Mouse (Mus musculus) kidney, postnatal 4 days (tissue): ENCODE measurements at regions not wholly inside any gene's neighbourhood (a gene's known extent, or its start where the extent isn't known, plus 50 kb on each side); places are given as distances from the start of the nearest gene placed in this dataset.

Experiments
- DNase-seq, 2 experiments: peaks; one replicate each; pipeline ENCODE4 v3.0.0; 2021; ENCODE audit warnings: mixed read lengths in 2 of 2

DNA sequence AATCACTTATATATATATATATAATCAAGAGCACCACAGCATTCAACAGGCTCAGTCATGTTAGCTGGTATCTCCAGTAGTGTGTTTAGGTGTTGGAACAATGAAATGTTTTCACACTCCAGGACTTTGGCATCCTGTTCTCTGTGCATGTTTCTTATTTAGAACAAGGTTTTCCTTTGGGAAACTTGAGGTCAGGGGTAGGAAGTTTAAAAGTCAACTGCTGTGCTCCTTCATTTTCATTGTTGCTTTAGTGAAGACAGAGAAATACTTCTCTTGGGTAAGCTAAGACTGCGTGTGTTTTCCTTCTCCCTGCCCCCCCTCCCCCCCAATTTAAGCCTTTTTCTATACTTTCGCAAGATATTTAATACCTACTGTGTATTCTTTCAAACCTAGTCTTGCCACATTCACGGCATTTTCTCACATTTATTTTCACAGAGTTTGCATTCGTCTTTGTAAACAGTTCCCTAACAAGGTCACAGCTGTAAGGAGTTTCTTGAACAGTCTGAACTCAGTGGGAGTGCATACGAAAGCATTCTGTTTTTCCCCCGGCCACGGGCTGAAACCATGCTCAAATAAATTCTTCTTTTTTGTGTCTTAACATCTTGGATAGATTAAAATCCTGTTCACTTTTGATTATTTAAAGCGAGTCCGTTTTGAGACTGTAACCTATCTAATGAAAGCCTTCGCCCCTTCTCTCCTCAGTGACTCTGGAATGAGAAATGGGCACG is 279.2 kb downstream of the Col12a1 start:
- peak in 1 of 2 experiments; percentile 25 for DNase-seq

DNA sequence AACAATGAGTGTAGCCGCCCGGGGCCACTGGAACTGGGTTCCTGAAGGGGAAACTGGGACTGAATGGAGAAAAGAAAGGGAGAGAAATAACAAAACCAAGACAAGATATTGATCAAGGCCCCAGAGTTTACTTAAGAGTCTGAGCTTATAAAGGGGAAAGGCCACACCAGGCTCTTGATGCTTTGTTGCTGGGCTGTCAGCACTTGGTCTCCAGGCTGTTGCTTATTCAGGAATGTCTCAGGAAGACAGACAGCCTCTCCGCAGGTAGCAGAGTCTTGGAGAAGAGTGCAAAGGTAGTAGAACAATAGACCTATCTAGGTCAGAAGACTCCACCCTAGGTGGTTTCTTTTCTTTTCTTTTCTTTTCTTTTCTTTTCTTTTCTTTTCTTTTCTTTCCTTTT is 263.4 kb downstream of the Col12a1 start:
- DNase-seq: no peak

DNA sequence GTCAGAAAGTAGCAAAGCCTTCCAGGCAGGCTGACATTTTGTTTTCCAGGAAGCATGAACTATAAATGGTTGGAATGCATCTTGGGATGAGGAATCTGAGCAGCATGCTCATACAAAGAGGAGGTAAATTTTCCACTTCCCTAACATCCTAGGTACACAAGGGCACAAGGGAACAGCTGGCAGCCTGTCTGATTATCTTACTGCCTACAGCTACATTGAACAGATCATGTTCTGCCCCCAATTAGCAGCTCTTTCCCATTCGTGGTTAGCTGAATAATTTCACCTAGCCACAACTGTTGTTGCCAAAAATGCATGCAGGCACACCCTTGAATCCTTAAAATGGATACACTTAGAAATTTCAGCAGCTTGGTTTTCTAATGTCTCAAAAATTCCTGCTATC is 239.5 kb downstream of the Col12a1 start:
- no peak for DNase-seq

DNA sequence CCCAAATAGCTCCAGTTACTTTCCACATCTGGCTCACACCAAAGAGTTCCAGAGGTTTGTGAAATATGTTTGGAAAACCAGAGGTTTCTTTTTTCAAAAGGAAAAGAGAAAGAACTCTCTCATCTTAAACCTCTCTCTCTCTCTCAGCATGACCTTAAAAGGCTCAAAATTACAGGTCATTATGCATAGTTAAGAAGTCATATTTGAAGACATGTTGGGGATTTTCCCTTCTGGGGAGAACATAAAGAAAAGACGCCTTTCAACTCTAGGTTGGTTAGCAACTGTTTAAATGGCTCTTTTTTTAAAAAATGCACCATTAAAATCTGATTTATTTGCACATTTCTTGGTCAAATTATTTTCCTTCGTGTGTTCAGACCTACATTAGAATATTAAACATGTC is 218.4 kb downstream of the Col12a1 start:
- DNase-seq: no peak

DNA sequence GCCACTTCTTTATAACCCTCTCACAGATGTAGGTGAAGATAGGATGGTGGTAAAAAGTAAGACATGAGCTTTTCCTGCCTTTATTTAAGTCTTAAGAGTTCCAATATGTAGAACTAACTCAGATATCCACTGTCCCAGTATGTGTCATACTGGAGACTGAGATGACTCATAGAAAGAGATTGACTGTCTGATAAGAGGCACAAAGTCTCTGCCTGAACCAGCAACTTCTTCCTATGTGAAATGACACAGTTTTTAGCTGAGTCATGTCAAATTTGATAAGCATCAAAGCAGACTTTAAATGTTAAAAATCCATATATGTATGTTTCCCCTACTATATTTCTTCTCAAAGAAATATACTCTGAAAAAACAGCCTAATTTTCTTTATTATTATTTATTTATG is 216.6 kb downstream of the Col12a1 start:
- no peak for DNase-seq

DNA sequence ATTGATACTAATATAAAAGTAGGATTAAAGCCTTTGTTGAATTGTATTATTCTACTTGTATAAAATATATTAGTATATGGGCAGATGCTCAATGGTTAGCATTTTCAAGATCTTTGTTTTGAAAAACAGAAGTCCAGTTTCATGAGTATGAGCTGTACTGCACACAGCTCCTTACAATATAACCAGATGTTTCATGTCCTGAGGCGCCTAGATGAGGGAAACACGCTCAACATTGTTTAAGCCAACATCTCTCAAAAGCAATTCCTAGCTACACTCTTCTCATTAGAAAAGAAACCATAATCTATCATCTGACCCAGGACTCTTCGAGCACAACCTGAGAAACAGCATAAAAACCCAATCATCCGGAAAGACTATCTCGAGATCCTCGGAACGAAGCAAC is 202.2 kb downstream of the Col12a1 start:
- DNase-seq: no peak

DNA sequence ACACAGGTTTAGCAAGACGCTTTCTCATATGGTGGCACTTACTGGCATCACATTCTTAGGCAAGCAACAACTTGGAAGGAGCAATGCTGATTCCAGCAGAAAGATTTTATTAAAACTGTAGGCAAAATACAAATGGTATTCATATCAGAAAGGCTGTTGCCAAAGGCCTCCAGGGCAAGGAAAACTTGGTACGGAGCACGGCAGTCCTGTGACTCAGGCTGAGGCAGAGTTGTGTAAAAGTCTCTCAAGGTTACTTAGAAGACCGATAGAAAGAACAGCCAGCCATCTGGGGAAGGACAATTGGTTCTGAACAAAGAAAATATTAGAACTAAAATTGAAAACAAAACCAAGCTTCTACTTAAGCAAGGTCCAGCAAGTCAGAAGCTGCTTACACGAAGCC is 201.2 kb downstream of the Col12a1 start:
- no peak for DNase-seq

DNA sequence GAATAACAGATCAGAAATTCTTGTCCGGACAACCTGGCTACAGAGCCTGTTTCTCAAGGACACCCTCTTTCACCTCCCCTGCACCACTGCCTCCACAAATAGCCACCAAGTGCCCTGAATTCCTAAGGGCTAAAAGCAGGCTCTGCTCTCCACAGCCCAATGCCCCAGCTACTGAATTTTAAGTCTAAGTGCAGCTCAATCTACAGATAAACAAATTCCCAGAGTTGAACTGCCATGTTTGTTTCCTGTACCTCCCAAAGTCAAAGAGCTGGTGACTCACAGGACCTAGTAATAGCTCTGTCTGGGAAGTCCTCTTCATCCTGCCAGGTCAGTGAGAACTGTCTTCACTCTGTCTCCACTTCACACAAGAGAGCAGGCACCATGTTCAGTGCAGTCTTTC is 200.0 kb downstream of the Col12a1 start:
- peak in 1 of 2 experiments; percentile 4 for DNase-seq

DNA sequence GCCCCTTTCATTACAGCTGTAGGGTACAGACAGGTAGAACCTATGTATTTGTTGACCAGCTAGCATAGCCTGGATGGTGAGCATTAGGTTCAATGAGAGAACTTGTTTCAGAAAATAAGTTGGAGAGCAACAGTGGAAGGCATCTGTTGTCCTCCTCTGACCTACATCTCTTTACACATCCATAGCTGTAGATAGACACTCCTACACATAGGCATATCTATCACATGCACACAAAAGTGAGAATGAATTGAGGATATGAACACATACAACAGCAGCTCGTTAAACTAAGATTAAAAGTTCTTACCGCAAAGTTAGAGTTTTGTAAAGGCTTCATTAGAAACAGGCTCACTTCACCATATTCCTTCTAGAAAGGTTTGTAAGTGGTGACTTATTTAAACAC is 198.1 kb downstream of the Col12a1 start:
- no peak for DNase-seq

DNA sequence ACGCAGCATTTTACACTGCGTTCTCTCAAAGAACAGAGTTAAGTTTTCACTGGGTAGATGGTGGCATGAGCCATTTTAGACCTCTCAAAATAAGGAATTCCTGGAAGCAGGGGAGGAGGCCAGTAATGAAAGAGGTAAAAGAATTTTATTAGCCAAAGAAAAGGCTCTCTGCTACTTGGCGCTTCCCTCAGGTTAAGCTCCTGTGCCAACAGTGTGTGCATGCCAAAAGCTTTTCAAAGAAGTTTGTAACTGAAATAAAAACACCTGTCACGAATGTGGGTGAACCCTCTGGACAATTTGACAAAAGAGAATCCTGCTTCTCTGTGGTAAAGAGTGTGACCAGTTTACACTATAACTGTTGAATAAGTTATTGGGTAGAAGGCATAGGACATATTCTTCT is 195.6 kb downstream of the Col12a1 start:
- no peak for DNase-seq

DNA sequence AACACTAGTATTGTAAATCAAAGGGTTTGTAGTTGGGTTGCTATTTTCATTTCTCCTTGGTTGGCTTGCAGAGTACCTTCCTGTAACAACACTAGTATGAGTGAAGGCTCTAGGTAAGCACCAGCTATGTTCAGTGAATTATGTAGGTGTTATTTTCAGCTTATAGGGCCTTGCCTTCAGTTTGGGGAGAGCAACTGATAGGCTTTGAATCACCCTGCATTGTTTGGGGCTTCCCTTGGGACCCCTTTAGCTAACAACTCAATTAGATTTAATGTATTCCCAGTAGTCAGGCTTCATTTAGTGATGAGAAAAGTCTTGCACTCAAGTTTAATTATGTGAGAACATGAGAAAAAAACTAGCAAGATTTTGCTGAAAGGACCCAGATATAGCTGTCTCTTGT is 193.6 kb downstream of the Col12a1 start:
- DNase-seq: no peak

DNA sequence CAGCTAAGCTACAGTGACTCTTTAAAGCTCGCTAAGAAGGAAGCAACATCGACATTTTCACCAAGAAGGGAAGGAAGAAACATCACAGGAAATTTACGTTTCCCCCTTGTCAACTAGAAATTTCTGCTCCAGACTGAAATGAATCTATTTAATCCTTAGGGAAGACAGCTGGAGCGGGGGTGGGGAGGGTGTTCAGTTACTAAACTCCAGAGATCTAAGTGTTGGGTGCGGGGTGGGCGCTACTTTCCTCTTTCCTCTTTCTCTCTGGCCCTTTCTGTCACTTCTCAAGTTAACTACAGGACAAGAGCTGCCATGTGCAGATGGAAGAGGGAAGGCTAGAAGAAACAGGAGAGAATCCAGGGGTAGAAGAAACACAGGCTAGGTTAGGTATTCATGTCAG is 192.2 kb downstream of the Col12a1 start:
- peak; percentile 25 for DNase-seq

DNA sequence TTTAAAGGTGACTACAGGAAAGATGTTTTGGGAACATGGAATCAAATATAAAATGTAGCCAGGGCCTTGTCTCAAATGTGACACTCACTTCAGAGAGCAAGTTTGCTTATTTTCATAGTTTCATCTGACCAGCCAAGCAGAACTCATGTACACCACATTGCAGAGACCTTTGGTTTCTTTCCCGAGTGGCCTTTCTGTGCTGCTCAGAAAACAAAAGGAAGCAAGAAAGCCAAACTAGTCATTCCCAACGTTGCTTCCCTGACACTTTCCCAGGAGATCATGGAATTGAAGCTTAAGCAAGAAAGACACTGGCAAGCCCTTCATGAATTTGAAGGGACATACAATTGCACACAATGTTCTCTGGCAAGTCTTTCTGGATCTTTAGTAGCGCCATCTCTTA is 191.3 kb downstream of the Col12a1 start:
- no peak for DNase-seq
